Mouse (Mus musculus): ENCODE measurements around the gene Gdpd3. TPM values are rescaled to one million over a fixed set of nuclear protein-coding genes. Genes with fewer than 3 reads are reported as not detected.

The Gdpd3 gene
- total RNA-seq, 1 experiment: 4.0 TPM

DNA sequence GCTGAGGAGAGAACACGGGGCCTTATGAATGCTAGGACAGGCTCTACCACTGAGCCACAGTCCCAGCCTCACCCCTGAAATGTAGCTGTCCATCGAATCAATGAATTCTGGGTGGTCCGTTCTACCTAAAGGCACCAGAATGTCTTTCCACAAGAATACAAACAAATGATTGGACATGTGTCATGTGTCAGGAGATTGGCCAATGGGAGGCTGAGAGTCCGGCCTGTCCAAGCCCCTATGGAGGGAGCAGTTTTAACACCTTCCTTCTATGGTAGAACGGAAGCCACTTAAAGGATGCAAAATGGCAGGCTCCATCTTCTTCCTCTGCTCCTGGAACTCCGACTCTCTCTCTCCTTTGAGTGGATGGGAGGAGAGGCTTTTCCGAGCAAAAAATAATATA lies 51.5 kb downstream of the Gdpd3 start:
- Histone ChIP-seq H3K4me1 (ENCODE audit: control insufficient read depth in 2 of 2, insufficient read depth in 2 of 2, low read length in 2 of 2, poor library complexity in 1 of 2) (peaks cover 7 to 17% of the 10 kb centered on the region in 2 experiments; a peak in 3 of 4 replicates), H3K9ac (ENCODE audit: insufficient read depth, low read depth, low read length, poor library complexity, severe bottlenecking) (no peak overlapping the region), H3K4me3 (ENCODE audit: insufficient read depth in 1 of 2, low read depth in 1 of 2, low read length in 2 of 2, poor library complexity in 1 of 2, severe bottlenecking in 1 of 2) (no peak overlapping the region), H3K36me3 (ENCODE audit: control insufficient read depth, insufficient read depth, low read length, poor library complexity, severe bottlenecking) (no peaks in the 10 kb centered on the region), H3K27ac (ENCODE audit: insufficient read depth, low read depth, low read length, poor library complexity, severe bottlenecking) (no peak overlapping the region), H3K9me3 (ENCODE audit: control insufficient read depth, insufficient read depth, low read depth, low read length) (no peaks in the 10 kb centered on the region)
- DNase-seq (ENCODE audit: low read depth, low spot score): no peak
- TF ChIP-seq MAFK (IDR thresholded peaks at IDR 0.05; ENCODE audit: insufficient read depth, low read depth, low read length) (no peak), ZNF384 (IDR thresholded peaks at IDR 0.05; ENCODE audit: low read depth, low read length) (no peak), ZC3H11A (IDR thresholded peaks at IDR 0.05; ENCODE audit: borderline replicate concordance, low read depth, low read length) (no peak), CHD2 (IDR thresholded peaks at IDR 0.05; ENCODE audit: low read depth, low read length) (no peak), HCFC1 (IDR thresholded peaks at IDR 0.05; ENCODE audit: borderline replicate concordance, insufficient read depth, low read length) (no peak)
- in situ Hi-C loops (cut with MboI; ENCODE audit: low sequenced_read_pairs in 2 of 2, unreplicated experiment in 2 of 2): no loop called here

DNA sequence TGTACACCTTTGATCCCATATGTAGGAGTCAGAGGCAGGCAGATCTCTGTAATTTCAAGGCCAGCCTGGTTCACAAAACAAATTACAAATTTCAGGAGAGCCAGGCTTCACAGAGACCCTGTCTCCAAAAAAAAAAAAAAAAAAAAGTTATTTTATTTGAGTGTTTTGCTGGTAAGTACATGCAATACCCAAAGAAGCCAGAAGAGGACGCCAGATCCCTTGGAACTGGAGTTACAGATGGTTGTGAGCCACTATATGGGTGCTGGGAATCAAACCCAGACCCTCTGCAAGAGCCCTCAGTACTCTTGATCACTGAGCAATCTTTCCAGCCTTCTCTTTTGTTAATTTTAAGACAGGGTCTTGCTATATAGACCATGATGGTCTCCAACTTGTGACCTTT lies 52.7 kb downstream of the Gdpd3 start:
- in situ Hi-C loops (cut with MboI; ENCODE audit: low sequenced_read_pairs in 2 of 2, unreplicated experiment in 2 of 2): no loop called here
- Histone ChIP-seq H3K9me3 (ENCODE audit: control insufficient read depth, insufficient read depth, low read depth, low read length) (no peaks in the 10 kb centered on the region), H3K4me1 (ENCODE audit: control insufficient read depth in 2 of 2, insufficient read depth in 2 of 2, low read length in 2 of 2, poor library complexity in 1 of 2) (peaks cover 3 to 11% of the 10 kb centered on the region in 2 experiments; a peak in 2 of 4 replicates), H3K4me3 (ENCODE audit: insufficient read depth in 1 of 2, low read depth in 1 of 2, low read length in 2 of 2, poor library complexity in 1 of 2, severe bottlenecking in 1 of 2) (no peak overlapping the region), H3K36me3 (ENCODE audit: control insufficient read depth, insufficient read depth, low read length, poor library complexity, severe bottlenecking) (no peaks in the 10 kb centered on the region), H3K27ac (ENCODE audit: insufficient read depth, low read depth, low read length, poor library complexity, severe bottlenecking) (no peak overlapping the region), H3K9ac (ENCODE audit: insufficient read depth, low read depth, low read length, poor library complexity, severe bottlenecking) (no peak overlapping the region)
- DNase-seq (ENCODE audit: low read depth, low spot score): no peak
- TF ChIP-seq MAFK (IDR thresholded peaks at IDR 0.05; ENCODE audit: insufficient read depth, low read depth, low read length) (no peak), ZNF384 (IDR thresholded peaks at IDR 0.05; ENCODE audit: low read depth, low read length) (peak; percentile 82), CHD2 (IDR thresholded peaks at IDR 0.05; ENCODE audit: low read depth, low read length) (no peak), ZC3H11A (IDR thresholded peaks at IDR 0.05; ENCODE audit: borderline replicate concordance, low read depth, low read length) (no peak)

DNA sequence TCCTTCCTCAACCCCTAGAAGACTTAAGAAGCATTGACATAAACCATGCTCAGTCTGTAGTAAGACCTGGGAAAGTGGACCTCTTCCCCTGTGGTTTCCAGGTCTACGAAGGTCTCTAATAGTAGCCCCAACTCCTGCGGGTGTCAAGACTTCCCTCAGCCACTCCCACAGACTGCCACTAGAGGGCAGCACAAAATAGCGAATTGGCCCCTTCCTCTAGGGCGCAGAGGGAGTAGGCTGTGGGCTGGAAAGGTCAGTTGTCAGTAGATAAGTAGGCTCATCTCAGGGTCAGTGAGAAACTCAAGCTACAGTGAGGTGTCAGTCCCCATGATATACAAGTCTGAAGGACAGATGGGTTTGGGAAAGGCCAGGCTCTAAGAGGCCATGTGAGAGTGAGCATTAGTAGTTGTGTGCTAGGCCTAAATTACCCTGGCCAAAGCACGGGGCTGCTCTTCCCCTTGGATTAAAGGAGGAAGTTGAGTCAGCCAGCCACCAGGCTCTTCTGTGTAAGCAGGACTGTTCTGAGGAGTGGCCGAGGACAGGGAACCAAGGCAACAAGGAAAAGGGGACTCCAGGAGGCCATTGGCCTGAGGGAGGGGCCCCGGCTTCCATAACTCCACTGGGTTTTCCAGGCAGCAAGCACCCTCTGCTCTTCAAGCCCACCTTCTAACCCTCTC lies 55.8 kb downstream of the Gdpd3 start:
- DNase-seq (ENCODE audit: low read depth, low spot score): peak; percentile 78
- Histone ChIP-seq H3K4me3 (ENCODE audit: insufficient read depth in 1 of 2, low read depth in 1 of 2, low read length in 2 of 2, poor library complexity in 1 of 2, severe bottlenecking in 1 of 2) (no peak overlapping the region), H3K4me1 (ENCODE audit: control insufficient read depth in 2 of 2, insufficient read depth in 2 of 2, low read length in 2 of 2, poor library complexity in 1 of 2) (peaks cover 2 to 9% of the 10 kb centered on the region in 2 experiments; a peak in 1 of 4 replicates), H3K9ac (ENCODE audit: insufficient read depth, low read depth, low read length, poor library complexity, severe bottlenecking) (no peak overlapping the region), H3K9me3 (ENCODE audit: control insufficient read depth, insufficient read depth, low read depth, low read length) (no peaks in the 10 kb centered on the region), H3K27ac (ENCODE audit: insufficient read depth, low read depth, low read length, poor library complexity, severe bottlenecking) (no peak overlapping the region), H3K36me3 (ENCODE audit: control insufficient read depth, insufficient read depth, low read length, poor library complexity, severe bottlenecking) (no peaks in the 10 kb centered on the region)
- in situ Hi-C loops (cut with MboI; ENCODE audit: low sequenced_read_pairs in 2 of 2, unreplicated experiment in 2 of 2): no loop called here
- TF ChIP-seq ZC3H11A (IDR thresholded peaks at IDR 0.05; ENCODE audit: borderline replicate concordance, low read depth, low read length): peak; percentile 62
- no peak for TF ChIP-seq MAFK (IDR thresholded peaks at IDR 0.05; ENCODE audit: insufficient read depth, low read depth, low read length)

DNA sequence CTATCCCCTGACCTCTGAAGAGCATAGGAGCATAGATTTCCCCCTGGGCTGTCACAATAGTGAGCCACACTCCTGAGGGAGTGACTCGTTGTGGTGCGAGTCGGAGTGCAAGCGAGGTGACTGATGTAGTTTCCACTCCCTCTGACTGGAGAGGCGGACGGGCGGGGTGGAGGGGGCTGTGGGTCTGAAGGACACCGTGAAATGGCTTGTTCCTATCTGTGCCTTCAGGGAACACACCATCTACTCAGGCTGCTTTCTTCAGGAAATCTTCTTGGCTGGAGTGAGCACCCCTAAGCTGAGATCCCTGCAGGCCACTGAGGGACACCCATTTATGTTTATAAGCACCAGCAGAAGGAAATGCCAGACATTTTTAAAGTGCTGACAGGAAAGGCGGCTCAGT lies 56.6 kb downstream of the Gdpd3 start:
- no peak overlapping the region; a peak in 1 of 4 replicates for H3K4me3 ChIP-seq (ENCODE audit: insufficient read depth in 1 of 2, low read depth in 1 of 2, low read length in 2 of 2, poor library complexity in 1 of 2, severe bottlenecking in 1 of 2)
- no peak for DNase-seq (ENCODE audit: low read depth, low spot score)
- no peak overlapping the region for H3K27ac ChIP-seq (ENCODE audit: insufficient read depth, low read depth, low read length, poor library complexity, severe bottlenecking)
- in situ Hi-C loops (cut with MboI; ENCODE audit: low sequenced_read_pairs in 2 of 2, unreplicated experiment in 2 of 2): no loop called here
- H3K9me3 ChIP-seq (ENCODE audit: control insufficient read depth, insufficient read depth, low read depth, low read length): no peaks in the 10 kb centered on the region
- no peak for TF ChIP-seq CHD2 (IDR thresholded peaks at IDR 0.05; ENCODE audit: low read depth, low read length)
- no peak for TF ChIP-seq HCFC1 (IDR thresholded peaks at IDR 0.05; ENCODE audit: borderline replicate concordance, insufficient read depth, low read length)
- no peak for TF ChIP-seq ZNF384 (IDR thresholded peaks at IDR 0.05; ENCODE audit: low read depth, low read length)
- no peak for TF ChIP-seq MAFK (IDR thresholded peaks at IDR 0.05; ENCODE audit: insufficient read depth, low read depth, low read length)
- no peak for TF ChIP-seq ZC3H11A (IDR thresholded peaks at IDR 0.05; ENCODE audit: borderline replicate concordance, low read depth, low read length)
- peaks cover 2 to 9% of the 10 kb centered on the region in 2 experiments; a peak in 1 of 4 replicates for H3K4me1 ChIP-seq (ENCODE audit: control insufficient read depth in 2 of 2, insufficient read depth in 2 of 2, low read length in 2 of 2, poor library complexity in 1 of 2)
- H3K36me3 ChIP-seq (ENCODE audit: control insufficient read depth, insufficient read depth, low read length, poor library complexity, severe bottlenecking): no peaks in the 10 kb centered on the region
- H3K9ac ChIP-seq (ENCODE audit: insufficient read depth, low read depth, low read length, poor library complexity, severe bottlenecking): no peak overlapping the region
